ENCODE assay signal across 31 mouse cellular contexts in the genomic region with DNA sequence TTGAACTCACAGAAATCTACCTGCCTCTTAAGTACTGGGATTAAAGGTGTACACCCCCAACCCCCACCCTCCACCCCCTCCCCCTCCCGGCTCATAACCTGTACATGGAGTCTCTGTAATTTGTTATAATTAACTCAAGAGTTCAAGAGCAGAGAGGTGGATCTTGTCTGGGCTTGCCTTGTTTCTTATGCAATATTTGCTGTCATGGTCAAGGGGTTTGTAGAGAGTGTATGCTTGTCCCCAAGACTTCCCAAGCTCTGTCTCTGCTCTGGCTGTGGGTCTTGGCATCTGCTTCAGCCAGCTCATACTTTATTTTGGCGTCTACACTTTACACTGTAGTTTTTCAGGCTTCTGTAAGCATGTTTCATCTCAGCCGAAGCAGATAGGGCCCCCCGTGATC.
DNase-seq lines count a peak whose midpoint lies in the region; ATAC-seq and TF ChIP-seq lines count a peak whose summit lies in the region.
"Had no signal": no experiment of that assay in that cellular context is flagged by ENCODE, and none has a peak within 500 bp of the region (broad histone marks: within the 10 kb centered on the region; RNA-seq: fewer than 3 reads in every experiment).

No protein-coding gene starts in this region.

- no peak for ATAC-seq in heart, embryonic 15.5 days (replicated peaks; ENCODE audit: insufficient number of reproducible peaks, insufficient read depth, low FRiP score, low read depth)
- ATAC-seq in stomach, embryonic 16.5 days (ENCODE audit: insufficient read depth, low FRiP score): no peak
- ATAC-seq: activated CD4-positive, CD25-positive, alpha-beta regulatory T cell, adult 4 months; CD4-positive, CD25-positive, alpha-beta regulatory T cell, adult 4 months; forebrain, postnatal 0 days; intestine, postnatal 0 days; midbrain, embryonic 15.5 days had no signal

- no peak overlapping the region for H3K9ac ChIP-seq in heart, embryonic 15.5 days
- no peak overlapping the region for H3K9ac ChIP-seq in ES-Bruce4 (ENCODE audit: low read depth, poor library complexity, severe bottlenecking)
- no peak overlapping the region for H3K9ac ChIP-seq in stomach, embryonic 16.5 days (ENCODE audit: low read length)
- H3K9ac ChIP-seq: forebrain, embryonic 12.5 days; forebrain, postnatal 0 days; hindbrain, embryonic 14.5 days; liver, embryonic 14.5 days; midbrain, embryonic 15.5 days had no signal

- no peak overlapping the region for H3K4me2 ChIP-seq in heart, embryonic 15.5 days
- no peak overlapping the region for H3K4me2 ChIP-seq in stomach, embryonic 16.5 days (ENCODE audit: low read depth, low read length)
- H3K4me2 ChIP-seq: forebrain, embryonic 12.5 days; heart, embryonic 11.5 days; hindbrain, embryonic 14.5 days; midbrain, embryonic 15.5 days had no signal

- intact Hi-C loops in left cerebral cortex, postnatal 14 days (cut with DNase I): no loop called here

- no peak for TF ChIP-seq POLR2A in ES-Bruce4 (IDR thresholded peaks at IDR 0.05; ENCODE audit: insufficient read depth, low read length)

- H3K36me3 ChIP-seq in heart, embryonic 15.5 days: no peaks in the 10 kb centered on the region
- H3K36me3 ChIP-seq in ES-Bruce4 (ENCODE audit: control insufficient read depth, insufficient read depth, low read length, poor library complexity, severe bottlenecking): no peaks in the 10 kb centered on the region
- no peaks in the 10 kb centered on the region for H3K36me3 ChIP-seq in stomach, embryonic 16.5 days (ENCODE audit: control insufficient read depth, insufficient read depth, low read length)
- H3K36me3 ChIP-seq: forebrain, embryonic 12.5 days; midbrain, embryonic 10.5 days; midbrain, embryonic 15.5 days had no signal

- no peak for DNase-seq in heart, adult 9 months (ENCODE audit: low spot score in 2 of 2)
- peak; percentile 84 for DNase-seq in fat pad, adult 2 months (ENCODE audit: extremely low read depth, low read depth, low spot score)
- DNase-seq in kidney, postnatal 4 days: no peak
- no peak for DNase-seq in left cerebral cortex, postnatal 14 days (ENCODE audit: low spot score in 2 of 2)
- DNase-seq: adrenal gland, adult 2 months; adrenal gland, postnatal 36 days; cerebellum, adult 18-20 months; cerebellum, postnatal 10 days; forebrain, postnatal 0 days; gastrocnemius, postnatal 14 days; kidney, adult 9 months; kidney, postnatal 14 days; liver; lung, adult 2 months; lung, postnatal 14 days; thymus, adult 18-20 months; thymus, postnatal 25 days had no signal

- H3K27me3 ChIP-seq in heart, embryonic 15.5 days: no peaks in the 10 kb centered on the region
- H3K27me3 ChIP-seq in ES-Bruce4 (ENCODE audit: control insufficient read depth, insufficient read depth, low read length, poor library complexity, severe bottlenecking): no peaks in the 10 kb centered on the region
- H3K27me3 ChIP-seq in stomach, embryonic 16.5 days (ENCODE audit: control insufficient read depth, insufficient read depth, low read length): no peaks in the 10 kb centered on the region
- H3K27me3 ChIP-seq: forebrain, embryonic 12.5 days; midbrain, embryonic 15.5 days had no signal

- no peak overlapping the region for H3K4me3 ChIP-seq in heart, embryonic 15.5 days
- H3K4me3 ChIP-seq in ES-Bruce4 (ENCODE audit: low read depth, low read length): no peak overlapping the region
- H3K4me3 ChIP-seq in stomach, embryonic 16.5 days (replicated peaks; ENCODE audit: low read length): no peak overlapping the region
- H3K4me3 ChIP-seq: erythroblast, embryonic 14.5 days; forebrain, embryonic 12.5 days; left cerebral cortex, adult 2 months; midbrain, embryonic 10.5 days; midbrain, embryonic 15.5 days had no signal

- H3K4me1 ChIP-seq in heart, embryonic 15.5 days (replicated peaks): peaks cover 47% of the 10 kb centered on the region
- peaks cover 3% of the 10 kb centered on the region for H3K4me1 ChIP-seq in ES-Bruce4 (ENCODE audit: control insufficient read depth, insufficient read depth, low read length)
- peaks cover 21% of the 10 kb centered on the region for H3K4me1 ChIP-seq in stomach, embryonic 16.5 days (ENCODE audit: control insufficient read depth, insufficient read depth, low read length)
- H3K4me1 ChIP-seq: forebrain, embryonic 12.5 days; midbrain, embryonic 10.5 days; midbrain, embryonic 15.5 days had no signal

- TF ChIP-seq CTCF in ES-Bruce4 (IDR thresholded peaks at IDR 0.05; ENCODE audit: low read depth, low read length): no peak

- H3K27ac ChIP-seq in heart, embryonic 15.5 days: peak overlapping the region; percentile 35; the same call in 1 of the 2 replicates
- H3K27ac ChIP-seq in ES-Bruce4 (ENCODE audit: insufficient read depth, low read length): 0 out of 2 replicates have a peak overlapping the region, but pooled peaks have one; percentile 21
- peak overlapping the region; percentile 86 for H3K27ac ChIP-seq in stomach, embryonic 16.5 days (ENCODE audit: low read length)
- H3K27ac ChIP-seq: forebrain, embryonic 12.5 days; hindbrain, embryonic 14.5 days; left cerebral cortex, adult 2 months; liver, embryonic 14.5 days; midbrain, embryonic 10.5 days; midbrain, embryonic 15.5 days had no signal

- TF ChIP-seq EP300 in ES-Bruce4 (IDR thresholded peaks at IDR 0.05; ENCODE audit: insufficient read depth, low read depth, low read length): no peak

- H3K9me3 ChIP-seq in heart, embryonic 15.5 days (replicated peaks): no peaks in the 10 kb centered on the region
- H3K9me3 ChIP-seq in ES-Bruce4 (replicated peaks; ENCODE audit: control insufficient read depth, insufficient read depth, low read length, poor library complexity, severe bottlenecking): no peaks in the 10 kb centered on the region
- no peaks in the 10 kb centered on the region for H3K9me3 ChIP-seq in stomach, embryonic 16.5 days (replicated peaks; ENCODE audit: control insufficient read depth, low read length)
- H3K9me3 ChIP-seq: forebrain, embryonic 12.5 days; midbrain, embryonic 10.5 days; midbrain, embryonic 15.5 days had no signal

- WGBS in heart, embryonic 15.5 days: 83% methylated on average over 4 of the region's 4 CpGs
- 69% methylated on average over 4 of the region's 4 CpGs for WGBS in stomach, embryonic 16.5 days

Comparison
In these comparisons a context has a peak if more than half of its experiments do, and no peak if none do; other contexts are left out.
1. H3K27ac ChIP-seq: peak in every context shown above with its lines; median percentile 86 in stomach, embryonic 16.5 days; 35 in heart, embryonic 15.5 days; 21 in ES-Bruce4.